Mouse (Mus musculus): ENCODE results near the gene Olfr497. TPM values are rescaled to one million over a fixed set of nuclear protein-coding genes. Genes with fewer than 3 reads are reported as not detected.

Olfr497 gene
- polyA plus RNA-seq (2012; rRNA removed), result not detected in 2 replicates

- TF ChIP-seq POLR2A (IDR thresholded peaks at IDR 0.05; ENCODE audit: borderline replicate concordance, extremely low read depth, insufficient read depth, insufficient read length, poor library complexity, severe bottlenecking), result no peak
- no peak for DNase-seq (ENCODE audit: low read depth)
Measured at GRCm38 (mm10) chr7:108420121-108420520, at the start of gene Olfr497. Olfr497 (plus strand) TSS chr7:108420421.

GRCm38 (mm10) chr7:108392867-108393266, 27.4 kb upstream of the Olfr497 start, which contains the start of gene Olfr495:
Olfr495 (plus strand) TSS chr7:108393167.
- TF ChIP-seq CTCF (IDR thresholded peaks at IDR 0.05; ENCODE audit: borderline replicate concordance, extremely low read depth, insufficient read depth, insufficient read length) (no peak), POLR2A (IDR thresholded peaks at IDR 0.05; ENCODE audit: borderline replicate concordance, extremely low read depth, insufficient read depth, insufficient read length, poor library complexity, severe bottlenecking) (no peak)
- no peak for DNase-seq (ENCODE audit: low read depth)

- TF ChIP-seq CTCF (IDR thresholded peaks at IDR 0.05; ENCODE audit: borderline replicate concordance, extremely low read depth, insufficient read depth, insufficient read length), result no peak
- TF ChIP-seq POLR2A (IDR thresholded peaks at IDR 0.05; ENCODE audit: borderline replicate concordance, extremely low read depth, insufficient read depth, insufficient read length, poor library complexity, severe bottlenecking), result no peak
- no peak for DNase-seq (ENCODE audit: low read depth)
Measured at GRCm38 (mm10) chr7:108465026-108465425, 44.8 kb downstream of the Olfr497 start, which contains the start of gene Olfr498. Olfr498 (plus strand) TSS chr7:108465326.

Other genes starting within 250 kb of the Olfr497 start
- not detected in 2 replicates for gene Olfr486, start 247.7 kb upstream of the Olfr497 start, polyA plus RNA-seq (2012; rRNA removed)
- not detected in 2 replicates for gene Olfr487, start 205.8 kb upstream of the Olfr497 start, polyA plus RNA-seq (2012; rRNA removed)
- gene Olfr488, start 162.1 kb upstream of the Olfr497 start, polyA plus RNA-seq (2012; rRNA removed), result not detected in 2 replicates
- not detected in 2 replicates for gene Olfr490, start 131.5 kb upstream of the Olfr497 start, polyA plus RNA-seq (2012; rRNA removed)
- gene Olfr491, start 107.0 kb upstream of the Olfr497 start, polyA plus RNA-seq (2012; rRNA removed), result not detected in 2 replicates
- not detected in 2 replicates for gene Olfr492, start 96.7 kb upstream of the Olfr497 start, polyA plus RNA-seq (2012; rRNA removed)
- gene Olfr493, start 73.4 kb upstream of the Olfr497 start, polyA plus RNA-seq (2012; rRNA removed), result not detected in 2 replicates
- not detected in 2 replicates for gene Olfr494, start 55.1 kb upstream of the Olfr497 start, polyA plus RNA-seq (2012; rRNA removed)
- not detected in 2 replicates for gene Olfr495, start 27.3 kb upstream of the Olfr497 start, polyA plus RNA-seq (2012; rRNA removed)
- not detected in 2 replicates for gene Olfr498, start 44.9 kb downstream of the Olfr497 start, polyA plus RNA-seq (2012; rRNA removed)
- gene Olfr502, start 104.6 kb downstream of the Olfr497 start, polyA plus RNA-seq (2012; rRNA removed), result not detected in 2 replicates
- gene Olfr503, start 124.1 kb downstream of the Olfr497 start, polyA plus RNA-seq (2012; rRNA removed), result not detected in 2 replicates
- not detected in 2 replicates for gene Olfr504, start 145.4 kb downstream of the Olfr497 start, polyA plus RNA-seq (2012; rRNA removed)
- gene Olfr506, start 190.4 kb downstream of the Olfr497 start, polyA plus RNA-seq (2012; rRNA removed), result 0.01 TPM in 1 of 2 replicates, not detected in the other
- not detected in 2 replicates for gene Olfr507, start 201.4 kb downstream of the Olfr497 start, polyA plus RNA-seq (2012; rRNA removed)
- gene Olfr508, start 209.6 kb downstream of the Olfr497 start, polyA plus RNA-seq (2012; rRNA removed), result not detected in 2 replicates
- not detected in 2 replicates for gene Olfr509, start 231.5 kb downstream of the Olfr497 start, polyA plus RNA-seq (2012; rRNA removed)
- gene Olfr510, start 246.0 kb downstream of the Olfr497 start, polyA plus RNA-seq (2012; rRNA removed), result not detected in 2 replicates